Mouse (Mus musculus) hindbrain, embryonic 13.5 days (tissue): ENCODE data around the gene Dock2. TPM values are rescaled to one million over a fixed set of nuclear protein-coding genes. Genes with fewer than 3 reads are reported as not detected.
"Not testable (repeated sequence)": the region's sequence is repeated elsewhere in the genome, so short reads cannot be mapped to it uniquely, and the experiment has no call there.

Experiments used
- ATAC-seq: fragments of 200-750 bp; cut with Nextera tagmentation; 2 replicates; pipeline ENCODE4 v1.8.0; 2017; ENCODE audit warnings: moderate TSS enrichment; ENCODE audit not compliant: low FRiP score
- H3K27ac ChIP-seq: fragments of 300-500 bp; sonication (generic); 2 replicates; pipeline ENCODE4 v1.5.1; 2015; ENCODE audit warnings: inconsistent platforms, mild to moderate bottlenecking, moderate library complexity
- H3K27me3 ChIP-seq: fragments of 300-500 bp; sonication (generic); 2 replicates; pipeline ENCODE4 v1.6.1; 2015; ENCODE audit warnings: mild to moderate bottlenecking, inconsistent platforms
- H3K36me3 ChIP-seq: fragments of 300-500 bp; sonication (generic); 2 replicates; pipeline ENCODE4 v1.6.1; 2015; ENCODE audit warnings: mild to moderate bottlenecking, inconsistent platforms
- H3K4me1 ChIP-seq: fragments of 300-500 bp; sonication (generic); replicated peaks from 2 replicates; pipeline ENCODE4 v1.6.1; 2015; ENCODE audit warnings: inconsistent platforms
- H3K4me2 ChIP-seq: fragments of 300-500 bp; sonication (generic); 2 replicates; pipeline ENCODE4 v1.6.1; 2015; ENCODE audit warnings: inconsistent platforms, mild to moderate bottlenecking, moderate library complexity
- H3K4me3 ChIP-seq: fragments of 300-500 bp; sonication (generic); 2 replicates; pipeline ENCODE4 v1.5.1; 2015; ENCODE audit warnings: mild to moderate bottlenecking, inconsistent platforms
- H3K9ac ChIP-seq: fragments of 300-500 bp; sonication (generic); 2 replicates; pipeline ENCODE4 v1.6.1; 2015; ENCODE audit warnings: mild to moderate bottlenecking, inconsistent platforms
- H3K9me3 ChIP-seq: fragments of 300-500 bp; sonication (generic); 2 replicates; pipeline ENCODE4 v1.6.1; 2016; ENCODE audit warnings: inconsistent platforms
- WGBS: fragments of 180-500 bp; shearing (Covaris S2); methylation state at CpG from one replicate; pipeline ENCODE4 v1.1.7; 2015; 5-methylcytosine and 5-hydroxymethylcytosine counted together
- polyA plus RNA-seq: library from polyadenylated mRNA; unstranded; fragments of >200 nt; fragmentation: Nextera tagmentation; extraction: Ambion mirVana; gene quantifications from 2 replicates; pipeline ENCODE4 v1.2.1, GENCODE M21; 2015

Dock2 gene
- polyA plus RNA-seq, 1 experiment from 2014 or later, result 0.93 TPM

DNA sequence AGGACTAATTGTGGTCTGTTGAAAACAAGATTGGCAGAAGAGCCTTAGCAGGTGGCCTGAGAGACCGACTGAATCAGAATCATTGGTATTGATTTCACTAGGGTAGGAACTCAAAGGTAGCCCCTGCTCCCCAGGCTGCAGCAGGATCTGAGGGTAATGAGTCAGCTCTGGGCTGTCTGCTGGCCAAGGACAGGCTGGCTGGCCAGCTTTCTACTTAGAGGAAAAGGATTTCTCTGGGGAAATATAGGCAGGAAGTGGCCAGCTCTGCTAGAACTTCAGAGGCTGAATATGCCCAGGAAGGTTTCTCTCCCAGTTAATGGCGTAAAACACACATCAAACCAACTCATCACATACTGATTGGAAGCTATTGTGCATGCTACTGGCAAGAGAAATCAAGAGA lies 544.0 kb downstream of the Dock2 start:
- WGBS, result 82% methylated on average over 2 of the region's 2 CpGs
- no peak overlapping the region for H3K9ac ChIP-seq

DNA sequence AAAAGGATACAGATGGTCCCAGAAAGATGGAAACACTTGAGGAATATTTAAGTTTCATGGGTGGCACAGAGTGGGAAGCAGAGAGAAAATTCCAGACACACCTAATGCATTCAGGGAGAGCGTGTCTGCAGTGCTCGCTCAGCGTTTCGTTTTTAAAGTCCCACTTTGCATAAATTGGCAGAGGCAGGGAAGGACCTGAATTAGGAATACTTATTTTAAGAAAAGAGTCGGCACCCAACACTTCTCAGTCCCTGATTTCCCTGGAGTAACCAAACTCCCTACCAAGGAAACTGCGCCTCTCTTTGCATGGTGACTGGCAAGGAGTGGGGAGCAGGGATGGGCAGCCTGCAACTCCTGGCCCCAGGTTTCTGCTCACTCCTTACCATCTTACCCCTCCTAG lies 546.8 kb downstream of the Dock2 start:
- Histone ChIP-seq H3K9me3 (no peaks in the 10 kb centered on the region), H3K27me3 (no peaks in the 10 kb centered on the region), H3K27ac (no peak overlapping the region), H3K36me3 (no peaks in the 10 kb centered on the region), H3K4me3 (no peak overlapping the region), H3K4me1 (no peaks in the 10 kb centered on the region), H3K9ac (no peak overlapping the region), H3K4me2 (no peak overlapping the region)
- no peak for ATAC-seq
- 87% methylated on average over 6 of the region's 6 CpGs for WGBS

More for the DNA sequence above, 544.0 kb downstream of the Dock2 start:
- ATAC-seq, result no peak
- H3K4me2 ChIP-seq, result no peak overlapping the region
- no peak overlapping the region for H3K27ac ChIP-seq
- H3K4me1 ChIP-seq, result no peaks in the 10 kb centered on the region
- H3K4me3 ChIP-seq, result no peak overlapping the region
- H3K36me3 ChIP-seq, result no peaks in the 10 kb centered on the region
- peaks cover 3% of the 10 kb centered on the region; the same call in 1 of the 2 replicates for H3K9me3 ChIP-seq
- H3K27me3 ChIP-seq, result no peaks in the 10 kb centered on the region

DNA sequence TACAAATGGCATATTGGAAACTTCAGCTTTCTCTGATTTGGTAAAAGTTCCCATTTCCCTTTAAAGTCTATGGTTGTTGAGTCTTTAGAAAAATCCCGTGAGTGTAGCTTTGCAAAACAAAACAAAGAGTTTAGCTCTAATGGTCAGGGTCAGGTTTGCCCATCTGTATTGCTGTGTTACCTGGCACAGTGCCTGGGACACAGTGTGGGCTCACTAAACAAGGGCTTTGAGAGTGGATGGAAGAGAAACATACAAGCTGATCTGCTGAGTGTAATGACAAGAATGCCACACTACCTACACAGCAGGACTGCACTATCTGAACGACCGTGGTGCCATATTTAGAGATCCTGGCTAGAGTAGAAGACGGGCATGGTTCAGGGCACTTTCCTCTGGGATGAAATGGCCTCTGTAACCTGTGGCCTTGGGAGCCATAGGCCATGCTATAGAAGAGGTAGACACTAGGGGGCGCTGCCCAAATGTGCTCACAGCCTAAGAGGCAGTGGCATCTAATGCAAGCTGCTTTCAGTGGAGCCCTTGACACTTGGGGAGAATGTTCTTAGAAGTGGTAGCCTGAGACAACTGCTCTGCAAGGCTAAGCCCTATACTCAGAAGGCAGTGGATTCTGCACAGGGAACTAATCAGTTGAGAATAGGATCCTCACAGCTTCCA lies 547.5 kb downstream of the Dock2 start:
- 45% methylated on average over 5 of the region's 5 CpGs for WGBS
- Histone ChIP-seq H3K27me3 (no peaks in the 10 kb centered on the region), H3K27ac (no peak overlapping the region), H3K36me3 (no peaks in the 10 kb centered on the region), H3K9ac (no peak overlapping the region), H3K4me3 (no peak overlapping the region), H3K4me2 (no peak overlapping the region), H3K4me1 (no peaks in the 10 kb centered on the region), H3K9me3 (no peaks in the 10 kb centered on the region)
- no peak for ATAC-seq

DNA sequence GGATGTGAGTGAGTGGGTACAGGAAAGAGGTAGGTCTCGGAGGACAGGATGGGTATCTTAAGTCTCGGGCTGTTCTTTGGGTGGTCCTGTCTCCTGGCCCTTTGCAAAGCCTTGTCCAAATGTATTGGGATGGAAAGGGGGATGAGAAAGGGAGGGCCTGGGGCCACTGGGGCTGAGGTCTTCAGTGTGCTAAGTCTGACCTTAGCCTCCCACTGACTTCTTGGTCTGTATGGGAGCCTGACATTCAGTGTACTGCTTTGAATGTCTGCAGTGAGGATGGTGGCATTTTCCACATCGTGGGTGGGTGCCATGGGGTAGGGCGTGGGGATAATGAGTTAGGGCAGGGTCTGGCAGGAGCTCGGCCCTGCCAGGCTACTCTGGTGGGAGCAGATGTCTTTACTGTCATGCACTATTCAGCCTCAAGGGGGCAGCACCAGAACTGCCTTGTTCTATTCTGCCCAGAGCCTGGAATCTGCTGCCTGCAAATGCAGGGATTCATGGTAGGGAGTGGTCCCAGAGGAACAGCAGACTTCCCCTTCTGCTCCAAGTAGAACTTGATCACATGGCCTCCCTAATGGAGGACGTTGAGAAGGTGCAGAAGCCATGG lies 554.8 kb downstream of the Dock2 start:
- no peak overlapping the region for H3K9ac ChIP-seq
- 39% methylated on average over 6 of the region's 6 CpGs for WGBS
- no peaks in the 10 kb centered on the region for H3K27me3 ChIP-seq
- no peak overlapping the region for H3K4me2 ChIP-seq
- H3K4me1 ChIP-seq, result no peaks in the 10 kb centered on the region
- no peaks in the 10 kb centered on the region for H3K9me3 ChIP-seq
- H3K27ac ChIP-seq, result no peak overlapping the region
- no peak overlapping the region for H3K4me3 ChIP-seq
- ATAC-seq, result peak; percentile 46; the same call in 1 of the 2 replicates
- H3K36me3 ChIP-seq, result no peaks in the 10 kb centered on the region

DNA sequence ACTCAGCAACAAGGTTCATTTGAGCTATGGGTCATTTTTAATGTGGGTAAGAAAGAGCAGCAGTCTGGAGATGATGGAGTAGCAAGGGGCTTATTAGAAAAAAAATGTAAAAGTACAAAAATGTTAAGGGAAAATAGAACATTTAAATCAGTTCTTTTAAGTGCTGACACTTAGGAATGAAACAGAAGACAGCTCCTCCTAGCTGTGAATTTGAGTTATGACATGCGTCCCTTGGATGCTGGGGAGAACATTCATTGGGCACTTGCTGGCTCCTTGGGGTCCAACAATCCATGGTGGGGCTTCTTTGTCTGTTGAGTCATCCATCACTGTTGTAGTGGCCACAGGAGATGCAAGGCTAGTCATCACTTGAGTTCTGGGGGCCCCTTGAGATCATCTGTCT lies 556.5 kb downstream of the Dock2 start:
- Histone ChIP-seq H3K9ac (no peak overlapping the region), H3K27ac (no peak overlapping the region), H3K4me1 (no peaks in the 10 kb centered on the region), H3K36me3 (no peaks in the 10 kb centered on the region), H3K4me3 (no peak overlapping the region), H3K9me3 (no peaks in the 10 kb centered on the region), H3K27me3 (no peaks in the 10 kb centered on the region), H3K4me2 (no peak overlapping the region)
- 42% methylated on average over 1 of the region's 1 CpGs for WGBS
- ATAC-seq, result no peak

DNA sequence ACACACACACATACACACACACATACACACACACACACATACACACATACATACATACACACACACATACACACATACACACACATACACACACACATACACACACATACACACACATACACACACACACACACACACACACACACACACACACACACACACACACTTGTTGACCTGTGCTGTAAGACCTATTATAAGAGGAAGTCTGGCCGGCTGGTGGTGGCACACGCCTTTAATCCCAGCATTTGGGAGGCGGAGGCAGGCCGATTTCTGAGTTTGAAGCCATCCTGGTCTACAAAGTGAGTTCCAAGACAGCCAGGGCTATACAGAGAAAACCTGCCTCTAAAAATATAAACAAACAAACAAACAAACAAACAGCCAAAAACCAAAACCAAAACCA lies 563.1 kb downstream of the Dock2 start:
- WGBS, result 97% methylated on average over 4 of the region's 4 CpGs
- not testable (repeated sequence) for H3K27ac ChIP-seq, H3K9ac ChIP-seq, H3K9me3 ChIP-seq, H3K27me3 ChIP-seq, H3K4me3 ChIP-seq, H3K36me3 ChIP-seq, H3K4me1 ChIP-seq, H3K4me2 ChIP-seq, ATAC-seq

DNA sequence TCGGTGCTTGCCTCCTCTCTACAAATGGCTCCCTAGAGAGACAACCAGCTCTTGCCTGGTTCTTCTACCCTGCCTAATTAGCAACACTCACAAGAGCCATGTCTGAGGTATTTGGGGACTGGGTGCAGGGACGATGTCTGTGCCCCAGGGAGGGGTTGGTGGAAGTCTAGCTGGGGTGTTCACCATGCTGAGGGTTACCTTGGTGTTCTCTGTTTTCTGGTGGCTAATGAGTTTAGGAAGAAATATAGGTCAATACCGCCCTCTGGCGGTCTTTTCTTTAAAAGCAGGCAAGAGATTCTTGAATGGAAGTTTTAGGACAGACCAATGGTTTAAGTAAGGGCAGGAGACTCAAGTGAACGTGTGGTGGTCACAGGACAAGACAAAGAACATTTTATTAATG lies 570.8 kb downstream of the Dock2 start:
- WGBS, result 20% methylated on average over 5 of the region's 5 CpGs
- no peak overlapping the region for H3K4me3 ChIP-seq
- no peak overlapping the region for H3K4me2 ChIP-seq
- no peaks in the 10 kb centered on the region for H3K27me3 ChIP-seq
- peak; percentile 32; the same call in 1 of the 2 replicates for ATAC-seq
- H3K36me3 ChIP-seq, result no peaks in the 10 kb centered on the region
- H3K9me3 ChIP-seq, result no peaks in the 10 kb centered on the region
- no peaks in the 10 kb centered on the region for H3K4me1 ChIP-seq
- no peak overlapping the region for H3K27ac ChIP-seq
- H3K9ac ChIP-seq, result no peak overlapping the region

DNA sequence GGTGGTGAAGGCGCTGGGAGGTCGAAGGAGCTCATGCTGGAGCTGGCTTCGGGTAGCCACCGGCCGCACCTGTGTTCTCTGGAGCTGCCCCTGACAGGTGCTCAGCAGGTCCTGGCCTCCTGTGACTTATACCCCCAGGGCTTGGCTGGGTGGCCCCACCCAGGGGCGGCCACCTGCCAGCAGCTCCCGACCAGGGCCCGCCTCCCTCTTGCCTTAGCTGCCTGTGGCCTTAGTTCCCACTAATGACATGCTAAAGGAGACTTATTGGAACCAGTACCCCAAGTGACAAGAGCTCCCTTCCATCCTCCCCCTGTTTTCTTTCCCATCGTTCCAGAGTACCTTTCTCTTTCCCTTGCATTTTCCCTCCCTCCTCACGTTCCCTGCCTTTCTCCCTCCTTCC lies 575.7 kb downstream of the Dock2 start, which contains the start of gene Foxi1:
Gene Foxi1, minus strand, starts transcription at position 101 of the 400 bp plus-strand sequence.
- 80% methylated on average over 10 of the region's 10 CpGs for WGBS
- H3K9ac ChIP-seq, result no peak within 1 kb of the TSS
- no peak within 1 kb of the TSS for H3K4me3 ChIP-seq
- no peaks in the 10 kb centered on the region for H3K9me3 ChIP-seq
- no peaks in the 10 kb centered on the region for H3K36me3 ChIP-seq
- H3K4me1 ChIP-seq, result no peaks in the 10 kb centered on the region
- no peaks in the 10 kb centered on the region for H3K27me3 ChIP-seq
- no peak within 1 kb of the TSS for H3K27ac ChIP-seq
- no peak within 1 kb of the TSS for H3K4me2 ChIP-seq
- no peak for ATAC-seq

DNA sequence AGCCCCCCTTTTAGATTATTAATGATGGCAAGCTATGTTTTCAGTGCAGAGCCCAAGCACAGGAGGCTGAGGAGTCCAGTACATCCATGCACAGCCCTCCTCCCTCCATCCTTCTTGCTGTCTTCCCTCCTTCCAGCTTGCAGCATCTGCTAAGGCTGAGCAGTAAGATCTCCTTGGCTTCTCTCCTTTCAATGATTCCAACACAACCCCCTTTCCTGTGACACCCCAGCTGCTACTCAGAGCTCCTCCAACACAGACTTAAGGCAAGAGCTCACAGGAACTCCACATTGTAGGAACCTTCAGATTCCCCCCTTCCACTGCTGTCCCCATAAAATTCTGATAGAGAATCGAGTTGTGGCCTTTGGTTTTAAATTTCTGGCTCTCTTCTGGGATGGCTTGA lies 580.9 kb downstream of the Dock2 start:
- no peak overlapping the region for H3K4me2 ChIP-seq
- no peaks in the 10 kb centered on the region for H3K27me3 ChIP-seq
- H3K4me1 ChIP-seq, result no peaks in the 10 kb centered on the region
- WGBS, result 56% methylated on average over 1 of the region's 1 CpGs
- no peak for ATAC-seq
- H3K27ac ChIP-seq, result no peak overlapping the region
- H3K9me3 ChIP-seq, result no peaks in the 10 kb centered on the region
- H3K4me3 ChIP-seq, result no peak overlapping the region
- H3K36me3 ChIP-seq, result no peaks in the 10 kb centered on the region
- no peak overlapping the region for H3K9ac ChIP-seq

DNA sequence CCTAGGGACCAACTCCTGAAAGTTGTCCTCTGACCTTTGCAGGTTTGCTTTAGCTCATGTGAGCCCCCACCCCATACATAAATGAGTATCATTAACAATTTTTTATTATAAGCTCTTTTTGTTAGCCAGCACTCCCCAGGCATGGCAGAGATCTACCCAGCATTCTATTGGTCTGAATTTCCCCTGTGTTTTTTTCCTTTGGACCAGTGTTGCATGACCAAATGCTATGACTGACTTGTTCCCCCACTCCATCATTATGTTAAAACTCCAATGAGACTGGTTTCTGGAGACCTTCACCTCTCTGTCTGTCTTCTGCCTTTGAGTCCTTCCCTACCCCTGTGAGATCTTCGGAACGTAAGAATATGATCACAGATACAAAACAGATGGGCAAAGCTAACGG lies 588.5 kb downstream of the Dock2 start:
- no peak overlapping the region for H3K27ac ChIP-seq
- 93% methylated on average over 3 of the region's 3 CpGs for WGBS
- H3K9ac ChIP-seq, result no peak overlapping the region
- no peak overlapping the region for H3K4me2 ChIP-seq
- no peaks in the 10 kb centered on the region for H3K27me3 ChIP-seq
- H3K4me1 ChIP-seq, result no peaks in the 10 kb centered on the region
- no peaks in the 10 kb centered on the region for H3K9me3 ChIP-seq
- ATAC-seq, result no peak
- H3K36me3 ChIP-seq, result no peaks in the 10 kb centered on the region
- no peak overlapping the region for H3K4me3 ChIP-seq

DNA sequence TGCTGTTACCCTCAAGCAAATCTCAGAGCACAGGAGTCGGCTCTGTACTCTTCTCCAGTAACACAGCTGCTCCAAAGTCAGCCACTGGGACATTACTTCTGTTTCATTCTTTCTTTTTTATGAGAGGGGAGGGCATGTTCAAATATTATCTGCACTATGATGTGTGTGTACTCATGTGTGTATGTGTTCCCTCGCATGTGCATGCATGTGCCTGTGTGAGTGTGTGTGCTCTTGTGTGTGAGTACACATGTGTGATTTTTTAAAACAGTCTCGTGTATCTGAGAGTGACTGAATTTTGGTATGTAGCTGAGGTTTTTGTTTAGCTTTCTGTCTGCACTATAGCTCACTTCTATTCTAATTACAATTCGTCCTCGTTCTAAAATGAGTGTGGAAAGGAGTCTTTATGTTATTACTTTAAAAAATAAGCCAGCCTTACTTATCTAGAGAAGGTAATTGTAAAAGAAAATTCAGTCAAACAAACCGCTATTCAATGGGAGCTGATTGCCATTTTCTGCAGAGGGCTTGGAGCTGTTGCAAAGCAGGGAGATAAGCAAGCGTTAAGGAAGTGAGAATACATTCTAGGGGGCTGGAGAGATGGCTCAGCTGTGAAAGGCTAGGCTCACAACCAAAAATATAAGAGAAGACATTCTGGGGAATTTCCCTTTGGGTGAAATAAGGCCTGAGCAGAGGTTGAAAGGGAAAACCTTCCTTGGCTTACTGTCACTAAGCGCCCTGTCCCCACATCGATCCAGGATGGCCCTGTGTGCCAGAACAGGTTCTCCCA lies 589.3 kb downstream of the Dock2 start:
- no peak for ATAC-seq
- H3K36me3 ChIP-seq, result no peaks in the 10 kb centered on the region
- H3K4me3 ChIP-seq, result no peak overlapping the region
- no peaks in the 10 kb centered on the region for H3K4me1 ChIP-seq
- no peak overlapping the region for H3K27ac ChIP-seq
- H3K9me3 ChIP-seq, result no peaks in the 10 kb centered on the region
- WGBS, result 75% methylated on average over 9 of the region's 9 CpGs
- no peak overlapping the region for H3K4me2 ChIP-seq
- H3K9ac ChIP-seq, result no peak overlapping the region
- H3K27me3 ChIP-seq, result no peaks in the 10 kb centered on the region

DNA sequence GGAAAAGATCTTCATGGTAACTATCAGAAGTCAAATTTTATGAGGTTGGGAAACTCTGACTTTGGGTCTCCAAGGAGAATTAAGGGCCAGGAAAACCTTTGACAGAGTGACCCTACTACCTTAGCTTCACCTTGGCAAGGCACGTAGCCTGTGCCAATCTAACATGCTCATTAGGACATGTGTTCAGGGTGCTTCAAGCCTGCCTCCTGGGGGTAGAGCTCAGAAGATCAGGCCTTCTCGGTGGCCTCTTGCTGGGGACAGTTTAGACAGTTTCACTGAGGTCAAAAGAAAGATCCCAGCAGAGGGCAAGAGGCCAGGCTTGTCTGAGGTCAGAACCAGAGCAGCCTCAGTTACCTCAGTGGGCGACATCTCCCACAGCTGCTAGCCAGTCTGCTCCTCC lies 590.0 kb downstream of the Dock2 start:
- H3K27ac ChIP-seq, result no peak overlapping the region
- WGBS, result 52% methylated on average over 3 of the region's 3 CpGs
- no peaks in the 10 kb centered on the region for H3K27me3 ChIP-seq
- H3K4me3 ChIP-seq, result no peak overlapping the region
- no peaks in the 10 kb centered on the region for H3K36me3 ChIP-seq
- H3K9ac ChIP-seq, result no peak overlapping the region
- ATAC-seq, result no peak
- no peaks in the 10 kb centered on the region for H3K4me1 ChIP-seq
- no peaks in the 10 kb centered on the region for H3K9me3 ChIP-seq
- no peak overlapping the region for H3K4me2 ChIP-seq
